Mouse (Mus musculus) olfactory bulb, adult 2 months (tissue): ENCODE measurements around the gene Irf9. TPM values are rescaled to one million over a fixed set of nuclear protein-coding genes. Genes with fewer than 3 reads are reported as not detected.

Experiments used
- H3K27ac ChIP-seq: fragments of 200-500 bp; 2 replicates; pipeline ENCODE4 v1.5.1; 2012; ENCODE audit warnings: low read depth, low read length; ENCODE audit not compliant: insufficient read depth
- H3K4me1 ChIP-seq: fragments of 200-500 bp; 2 replicates; pipeline ENCODE4 v1.6.1; 2012; ENCODE audit warnings: low read length; ENCODE audit not compliant: control insufficient read depth, insufficient read depth
- H3K4me3 ChIP-seq: fragments of 200-500 bp; 2 replicates; pipeline ENCODE4 v1.5.1; 2012; ENCODE audit warnings: mild to moderate bottlenecking, low read depth, low read length, moderate library complexity; ENCODE audit not compliant: insufficient read depth
- CTCF ChIP-seq: fragments of 200-500 bp; IDR thresholded peaks from 2 replicates; pipeline ENCODE4 v1.5.1; 2012; ENCODE audit warnings: low read depth, mild to moderate bottlenecking, low read length, moderate library complexity; ENCODE audit not compliant: insufficient read depth
- POLR2A ChIP-seq: fragments of 200-500 bp; IDR thresholded peaks from 2 replicates; pipeline ENCODE4 v1.6.1; 2012; ENCODE audit warnings: mild to moderate bottlenecking, low read depth, low read length, moderate library complexity; ENCODE audit not compliant: insufficient read depth
- WGBS: fragments of 180-500 bp; shearing (Covaris S2); methylation state at CpG from one replicate; pipeline ENCODE4 v1.1.7; 2018; 5-methylcytosine and 5-hydroxymethylcytosine counted together
- polyA plus RNA-seq: library from polyadenylated mRNA; stranded (reverse); fragments of >200 nt; gene quantifications from 2 replicates; pipeline ENCODE4 v1.2.4, GENCODE M21; 2012; ENCODE audit warnings: low replicate concordance; ENCODE audit not compliant: missing spikeins, insufficient read depth, insufficient read length

The Irf9 gene
- polyA plus RNA-seq, 1 experiment: not detected

DNA sequence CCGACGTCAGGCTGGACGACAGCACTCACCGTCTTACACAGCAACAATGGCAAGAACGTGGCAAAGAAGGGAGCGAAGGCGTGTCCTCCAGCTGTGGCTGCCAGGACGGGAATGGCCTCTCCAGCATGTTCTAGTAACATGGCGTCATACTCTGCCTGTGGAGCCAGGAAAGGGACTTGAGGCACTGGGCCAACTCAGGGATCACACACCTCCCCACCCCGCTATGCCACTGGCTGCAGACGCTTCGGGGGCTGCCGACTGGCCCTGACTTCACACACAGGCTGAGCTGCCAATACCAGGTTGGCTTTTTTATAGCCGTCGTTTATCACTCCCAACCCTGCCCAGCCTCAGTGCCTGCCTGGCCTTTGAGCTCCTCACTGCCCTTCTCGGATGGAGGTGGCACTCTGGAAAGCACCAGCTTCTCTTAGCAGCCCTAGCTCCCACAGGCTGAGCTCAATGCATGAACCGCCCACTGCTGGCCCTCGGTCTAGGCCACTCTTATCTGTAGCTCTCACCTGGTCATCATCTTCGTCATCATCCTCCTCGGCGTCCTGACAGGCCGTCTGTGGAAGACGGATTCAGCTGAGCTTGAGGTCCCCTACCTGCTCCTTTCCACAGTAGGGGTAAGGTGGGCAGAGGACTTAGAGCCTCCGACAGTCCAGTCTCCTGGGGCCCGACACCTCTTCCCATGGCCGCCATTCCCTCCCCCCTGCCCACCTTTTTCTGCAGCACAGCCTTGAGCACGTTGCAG, 24.9 kb downstream of the Irf9 start:
- no peak overlapping the region for H3K4me3 ChIP-seq
- H3K27ac ChIP-seq: no peak overlapping the region
- no peaks in the 10 kb centered on the region for H3K4me1 ChIP-seq
- TF ChIP-seq POLR2A: no peak
- TF ChIP-seq CTCF: no peak
- WGBS: 91% methylated on average over 27 of the region's 27 CpGs

DNA sequence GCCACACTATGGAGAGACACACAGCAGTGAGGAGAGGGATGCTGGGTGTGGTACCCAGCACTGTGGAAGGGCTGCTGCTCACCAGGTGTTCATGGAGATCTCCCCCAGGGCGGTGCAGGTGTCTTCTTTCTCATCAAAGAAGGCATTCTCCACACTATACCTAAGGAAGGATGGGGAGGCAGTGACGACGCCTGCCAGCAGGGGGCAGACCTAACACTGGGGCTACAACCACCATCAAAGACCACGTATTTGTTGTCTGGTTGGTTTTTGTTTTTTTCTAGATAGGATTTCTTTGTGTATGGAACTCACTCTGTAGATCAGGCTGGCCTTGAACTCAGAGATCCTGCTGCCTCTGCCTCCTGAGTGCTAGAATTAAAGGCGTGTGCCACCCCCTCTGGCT, 25.9 kb downstream of the Irf9 start:
- Histone ChIP-seq H3K4me3 (no peak overlapping the region), H3K27ac (no peak overlapping the region), H3K4me1 (peaks cover 4% of the 10 kb centered on the region; the same call in 1 of the 2 replicates)
- 46% methylated on average over 5 of the region's 5 CpGs for WGBS
- TF ChIP-seq POLR2A: no peak
- no peak for TF ChIP-seq CTCF

DNA sequence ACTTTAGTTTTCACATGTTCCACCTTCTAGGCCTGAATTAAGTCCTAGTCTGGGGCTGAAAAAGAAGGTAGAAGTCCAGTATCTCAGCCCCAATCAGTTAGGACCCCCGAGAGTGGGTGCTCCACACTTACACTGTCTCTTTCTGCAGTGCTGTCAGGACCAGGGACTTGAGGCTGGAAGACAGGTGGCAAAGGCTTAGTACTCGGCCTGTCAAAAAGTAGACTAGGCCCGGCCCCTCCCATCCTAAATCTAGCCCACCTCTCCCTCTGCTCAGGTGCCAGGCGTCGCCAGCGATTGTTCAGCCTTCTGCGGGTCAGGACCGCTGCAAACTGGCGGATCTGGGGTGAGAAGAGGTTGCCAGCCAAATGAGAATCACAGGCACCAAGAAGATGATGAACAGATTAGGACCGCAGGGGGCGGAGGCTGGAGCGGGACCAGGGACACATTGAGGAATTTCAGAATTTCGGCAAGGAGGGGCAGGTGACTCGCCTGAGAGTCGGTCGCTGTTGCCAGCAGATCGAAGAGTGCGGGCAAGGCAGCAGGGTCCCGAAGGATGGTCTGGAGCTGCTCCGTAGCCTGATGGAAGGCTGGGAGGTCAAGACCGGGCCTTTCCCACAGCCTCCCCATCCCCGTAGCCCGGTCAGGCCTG, 31.6 kb downstream of the Irf9 start:
- TF ChIP-seq POLR2A (no peak), CTCF (no peak)
- 3% methylated on average over 23 of the region's 23 CpGs for WGBS
- H3K4me1 ChIP-seq: peaks cover 14% of the 10 kb centered on the region; the same call in 1 of the 2 replicates
- H3K4me3 ChIP-seq: peak overlapping the region; percentile 67
- no peak overlapping the region for H3K27ac ChIP-seq

DNA sequence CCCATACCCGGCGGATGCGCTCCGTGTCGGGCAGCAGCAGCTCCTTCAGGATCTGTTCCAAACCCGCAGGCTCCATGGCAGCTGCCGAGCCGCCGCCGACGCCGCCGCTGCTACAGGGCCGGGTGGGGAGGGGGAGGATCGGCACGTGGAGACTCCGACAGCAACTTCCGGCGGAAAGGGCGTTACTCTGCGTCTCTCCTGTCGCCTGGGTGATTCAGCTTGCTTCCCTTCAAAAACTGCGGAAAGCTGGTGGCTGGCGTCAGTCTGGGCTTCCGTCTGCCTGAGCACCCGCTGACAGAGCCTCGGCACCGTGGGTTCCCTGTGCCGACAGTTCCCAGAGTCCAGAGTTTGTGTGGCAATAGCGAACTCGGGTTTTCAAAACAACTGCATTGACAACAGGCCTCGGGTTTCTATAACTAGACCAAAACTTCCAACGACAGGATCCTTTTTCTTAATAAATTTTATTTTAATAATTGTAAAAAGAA, 32.2 kb downstream of the Irf9 start, which contains the start of gene Ipo4:
Ipo4 (minus strand) TSS at position 435 of the 485 bp plus-strand sequence.
- Histone ChIP-seq H3K4me1 (peaks cover 14% of the 10 kb centered on the region; the same call in 1 of the 2 replicates), H3K4me3 (peak within 1 kb of the TSS; percentile 67), H3K27ac (no peak within 1 kb of the TSS; the same call in 1 of the 2 replicates)
- TF ChIP-seq CTCF (no peak), POLR2A (peak; percentile 59; the same call in 1 of the 2 replicates)
- under 1% methylated on average over 33 of the region's 33 CpGs for WGBS

DNA sequence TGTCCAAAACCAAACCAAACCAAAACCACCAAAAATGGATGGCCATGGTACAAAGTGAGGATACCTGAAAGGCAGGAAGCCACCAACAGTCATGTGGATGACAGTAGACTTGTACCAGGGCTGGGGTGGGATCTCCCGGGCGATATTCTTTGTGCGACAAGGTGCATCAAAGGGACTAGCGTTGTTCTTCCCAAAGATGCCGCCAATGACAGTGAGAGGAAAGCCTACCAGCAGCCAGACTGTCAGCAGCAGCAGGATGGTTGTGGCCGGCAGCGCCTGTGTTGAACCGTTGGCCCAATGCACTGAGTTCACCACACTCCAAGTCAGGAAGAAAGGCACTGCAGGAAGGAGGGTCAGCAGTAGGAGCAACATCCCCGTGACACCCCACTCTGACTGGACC, 34.4 kb downstream of the Irf9 start, which contains the start of gene Gm49378:
Gm49378 (minus strand) TSS at position 101 of the 400 bp plus-strand sequence.
- no peak within 1 kb of the TSS for H3K4me3 ChIP-seq
- TF ChIP-seq POLR2A: no peak
- no peak for TF ChIP-seq CTCF
- H3K27ac ChIP-seq: no peak within 1 kb of the TSS
- peaks cover 19% of the 10 kb centered on the region for H3K4me1 ChIP-seq
- WGBS: 94% methylated on average over 9 of the region's 9 CpGs

DNA sequence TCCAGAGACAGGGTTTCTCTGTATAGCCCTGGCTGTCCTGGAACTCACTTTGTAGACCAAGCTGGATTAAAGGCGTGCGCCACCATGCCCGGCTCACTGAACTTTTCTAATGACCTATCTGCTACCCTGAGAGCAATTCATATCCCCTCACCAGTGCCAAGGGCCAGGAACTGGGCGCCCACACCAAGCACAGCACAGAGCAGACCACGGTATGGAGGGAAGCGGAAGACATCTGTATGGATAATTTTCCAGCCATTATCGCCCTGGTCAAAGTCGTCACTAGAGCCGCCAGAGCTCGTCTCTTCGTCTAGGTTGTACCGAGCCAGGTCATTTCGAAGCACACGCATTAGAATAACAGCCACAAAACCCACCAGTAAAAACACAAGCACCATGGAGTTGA, 37.4 kb downstream of the Irf9 start:
- Histone ChIP-seq H3K4me3 (no peak overlapping the region), H3K27ac (no peak overlapping the region), H3K4me1 (peaks cover 15% of the 10 kb centered on the region)
- 94% methylated on average over 14 of the region's 14 CpGs for WGBS
- TF ChIP-seq POLR2A (no peak), CTCF (no peak)

DNA sequence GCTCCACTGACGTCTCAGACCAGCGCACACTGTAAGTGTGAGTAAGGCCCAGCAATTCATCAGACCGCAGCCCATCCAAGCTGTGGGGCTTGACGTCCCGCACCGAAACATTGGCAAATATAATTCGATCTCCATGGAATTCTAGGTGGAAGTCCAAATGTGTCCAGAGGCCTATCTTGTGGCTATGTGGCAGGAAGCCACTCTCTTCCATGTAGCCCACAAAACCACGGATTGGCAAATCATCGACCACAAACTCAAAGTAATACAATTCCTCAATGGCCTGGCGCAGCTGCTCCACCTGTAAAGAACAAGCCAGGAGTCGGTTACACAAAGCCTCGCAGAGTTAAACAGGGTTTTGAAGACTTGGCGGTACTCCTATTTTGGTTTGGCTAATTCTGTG, 37.9 kb downstream of the Irf9 start:
- WGBS: 94% methylated on average over 13 of the region's 13 CpGs
- no peak for TF ChIP-seq CTCF
- no peak for TF ChIP-seq POLR2A
- Histone ChIP-seq H3K4me1 (peaks cover 14% of the 10 kb centered on the region), H3K27ac (no peak overlapping the region), H3K4me3 (no peak overlapping the region)

DNA sequence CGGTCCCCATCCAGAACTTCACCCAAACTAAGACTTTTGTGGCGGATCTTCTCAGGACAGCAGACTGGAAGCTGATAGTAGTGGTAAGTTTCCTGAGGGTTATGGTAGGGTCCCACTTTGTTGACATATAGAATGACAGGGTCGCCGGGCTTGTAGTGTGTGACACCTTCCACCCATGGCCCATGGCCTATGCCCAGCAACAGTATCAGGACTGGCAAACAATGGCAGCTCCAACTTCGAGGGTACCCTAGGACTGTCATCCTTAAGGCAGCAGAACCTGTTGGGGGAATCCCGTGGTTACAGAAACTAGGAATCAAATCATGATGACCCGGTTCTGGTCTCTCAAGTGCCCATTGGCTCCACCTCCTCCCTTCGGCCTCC, 39.3 kb downstream of the Irf9 start:
- peak overlapping the region; percentile 77 for H3K4me3 ChIP-seq
- 17% methylated on average over 8 of the region's 8 CpGs for WGBS
- H3K27ac ChIP-seq: peak overlapping the region; percentile 100; the same call in 1 of the 2 replicates
- no peak for TF ChIP-seq POLR2A
- no peak for TF ChIP-seq CTCF
- H3K4me1 ChIP-seq: peaks cover 11% of the 10 kb centered on the region
